Mouse (Mus musculus): Measurements from ENCODE around the gene Aldh1l2. TPM values are rescaled to one million over a fixed set of nuclear protein-coding genes. Genes with fewer than 3 reads are reported as not detected.
"Not testable (repeated sequence)": the region's sequence is repeated elsewhere in the genome, so short reads cannot be mapped to it uniquely, and the experiment has no call there.

Gene Aldh1l2
- polyA plus RNA-seq, 1 experiment from 2014 or later, result 8.6 TPM

- Histone ChIP-seq H3K4me2 (ENCODE audit: low read depth) (no peak overlapping the region), H3K4me1 (ENCODE audit: control insufficient read depth, insufficient read depth, low read length) (no peaks in the 10 kb centered on the region), H3K36me3 (ENCODE audit: control insufficient read depth, insufficient read depth, low read length) (no peaks in the 10 kb centered on the region), H3K9ac (ENCODE audit: low read length) (no peak overlapping the region), H3K9me3 (ENCODE audit: control insufficient read depth, low read length) (no peaks in the 10 kb centered on the region), H3K4me3 (ENCODE audit: low read depth, low read length) (no peak overlapping the region), H3K27ac (ENCODE audit: low read depth, low read length) (no peak overlapping the region), H3K27me3 (ENCODE audit: control insufficient read depth, insufficient read depth, low read length) (no peaks in the 10 kb centered on the region)
- 71% methylated on average over 6 of the region's 6 CpGs for WGBS
- ATAC-seq (ENCODE audit: insufficient read depth, low FRiP score, low TSS enrichment) (no peak), DNase-seq (ENCODE audit: low spot score) (no peak)
Observed at GRCm38 (mm10) chr10:83539311-83539980, 5.5 kb upstream of the Aldh1l2 start.

GRCm38 (mm10) chr10:83536436-83536835, 2.5 kb upstream of the Aldh1l2 start:
- no peak for ATAC-seq (ENCODE audit: insufficient read depth, low FRiP score, low TSS enrichment)
- Histone ChIP-seq H3K4me3 (ENCODE audit: low read depth, low read length) (no peak overlapping the region), H3K4me1 (ENCODE audit: control insufficient read depth, insufficient read depth, low read length) (no peaks in the 10 kb centered on the region), H3K27me3 (ENCODE audit: control insufficient read depth, insufficient read depth, low read length) (no peaks in the 10 kb centered on the region), H3K4me2 (ENCODE audit: low read depth) (no peak overlapping the region), H3K9me3 (ENCODE audit: control insufficient read depth, low read length) (no peaks in the 10 kb centered on the region), H3K36me3 (ENCODE audit: control insufficient read depth, insufficient read depth, low read length) (no peaks in the 10 kb centered on the region), H3K9ac (ENCODE audit: low read length) (no peak overlapping the region), H3K27ac (ENCODE audit: low read depth, low read length) (no peak overlapping the region)
- DNase-seq (ENCODE audit: low spot score), result no peak
- 6% methylated on average over 1 of the region's 1 CpGs for WGBS

- Histone ChIP-seq H3K27ac (ENCODE audit: low read depth, low read length) (no peak overlapping the region), H3K4me1 (ENCODE audit: control insufficient read depth, insufficient read depth, low read length) (no peaks in the 10 kb centered on the region), H3K9me3 (ENCODE audit: control insufficient read depth, low read length) (no peaks in the 10 kb centered on the region), H3K27me3 (ENCODE audit: control insufficient read depth, insufficient read depth, low read length) (no peaks in the 10 kb centered on the region), H3K36me3 (ENCODE audit: control insufficient read depth, insufficient read depth, low read length) (no peaks in the 10 kb centered on the region), H3K4me3 (ENCODE audit: low read depth, low read length) (peak overlapping the region; percentile 45), H3K4me2 (ENCODE audit: low read depth) (peak overlapping the region; percentile 68), H3K9ac (ENCODE audit: low read length) (peak overlapping the region; percentile 67)
- WGBS, result 6% methylated on average over 27 of the region's 27 CpGs
- DNase-seq (ENCODE audit: low spot score) (no peak), ATAC-seq (ENCODE audit: insufficient read depth, low FRiP score, low TSS enrichment) (no peak; the same call in none of the 2 replicates)
Observed at GRCm38 (mm10) chr10:83533258-83533909, 556 bp downstream of the Aldh1l2 start.

- no peak overlapping the region for H3K9ac ChIP-seq (ENCODE audit: low read length)
- H3K9me3 ChIP-seq (ENCODE audit: control insufficient read depth, low read length), result no peaks in the 10 kb centered on the region
- ATAC-seq (ENCODE audit: insufficient read depth, low FRiP score, low TSS enrichment) (no peak), DNase-seq (ENCODE audit: low spot score) (no peak)
- no peak overlapping the region for H3K4me2 ChIP-seq (ENCODE audit: low read depth)
- H3K4me1 ChIP-seq (ENCODE audit: control insufficient read depth, insufficient read depth, low read length), result no peaks in the 10 kb centered on the region
- no peaks in the 10 kb centered on the region for H3K36me3 ChIP-seq (ENCODE audit: control insufficient read depth, insufficient read depth, low read length)
- H3K27ac ChIP-seq (ENCODE audit: low read depth, low read length), result no peak overlapping the region
- H3K4me3 ChIP-seq (ENCODE audit: low read depth, low read length), result no peak overlapping the region
- H3K27me3 ChIP-seq (ENCODE audit: control insufficient read depth, insufficient read depth, low read length), result no peaks in the 10 kb centered on the region
- 89% methylated on average over 6 of the region's 6 CpGs for WGBS
Observed at GRCm38 (mm10) chr10:83530384-83530967, 3.5 kb downstream of the Aldh1l2 start.

GRCm38 (mm10) chr10:83524238-83524637, 9.7 kb downstream of the Aldh1l2 start:
- H3K4me2 ChIP-seq (ENCODE audit: low read depth); H3K4me1 ChIP-seq (ENCODE audit: control insufficient read depth, insufficient read depth, low read length); ATAC-seq (ENCODE audit: insufficient read depth, low FRiP score, low TSS enrichment); H3K9ac ChIP-seq (ENCODE audit: low read length); H3K27ac ChIP-seq (ENCODE audit: low read depth, low read length); H3K27me3 ChIP-seq (ENCODE audit: control insufficient read depth, insufficient read depth, low read length); H3K9me3 ChIP-seq (ENCODE audit: control insufficient read depth, low read length); H3K4me3 ChIP-seq (ENCODE audit: low read depth, low read length); DNase-seq (ENCODE audit: low spot score); H3K36me3 ChIP-seq (ENCODE audit: control insufficient read depth, insufficient read depth, low read length): not testable (repeated sequence)

GRCm38 (mm10) chr10:83520990-83521389, 12.9 kb downstream of the Aldh1l2 start:
- H3K9me3 ChIP-seq (ENCODE audit: control insufficient read depth, low read length), result no peaks in the 10 kb centered on the region
- no peaks in the 10 kb centered on the region for H3K27me3 ChIP-seq (ENCODE audit: control insufficient read depth, insufficient read depth, low read length)
- no peak overlapping the region for H3K27ac ChIP-seq (ENCODE audit: low read depth, low read length)
- DNase-seq (ENCODE audit: low spot score) (no peak), ATAC-seq (ENCODE audit: insufficient read depth, low FRiP score, low TSS enrichment) (no peak)
- WGBS, result 82% methylated on average over 4 of the region's 4 CpGs
- H3K4me3 ChIP-seq (ENCODE audit: low read depth, low read length), result no peak overlapping the region
- H3K36me3 ChIP-seq (ENCODE audit: control insufficient read depth, insufficient read depth, low read length), result no peaks in the 10 kb centered on the region
- no peak overlapping the region for H3K4me2 ChIP-seq (ENCODE audit: low read depth)
- H3K9ac ChIP-seq (ENCODE audit: low read length), result no peak overlapping the region
- no peaks in the 10 kb centered on the region for H3K4me1 ChIP-seq (ENCODE audit: control insufficient read depth, insufficient read depth, low read length)

- Histone ChIP-seq H3K4me1 (ENCODE audit: control insufficient read depth, insufficient read depth, low read length) (no peaks in the 10 kb centered on the region), H3K4me3 (ENCODE audit: low read depth, low read length) (no peak overlapping the region), H3K36me3 (ENCODE audit: control insufficient read depth, insufficient read depth, low read length) (no peaks in the 10 kb centered on the region), H3K9me3 (ENCODE audit: control insufficient read depth, low read length) (no peaks in the 10 kb centered on the region), H3K4me2 (ENCODE audit: low read depth) (no peak overlapping the region), H3K27ac (ENCODE audit: low read depth, low read length) (no peak overlapping the region), H3K27me3 (ENCODE audit: control insufficient read depth, insufficient read depth, low read length) (no peaks in the 10 kb centered on the region), H3K9ac (ENCODE audit: low read length) (no peak overlapping the region)
- ATAC-seq (ENCODE audit: insufficient read depth, low FRiP score, low TSS enrichment) (no peak), DNase-seq (ENCODE audit: low spot score) (no peak)
- 83% methylated on average over 8 of the region's 8 CpGs for whole genome bisulfite sequencing
Observed at GRCm38 (mm10) chr10:83513736-83514135, 20.2 kb downstream of the Aldh1l2 start.

- Histone ChIP-seq H3K4me2 (ENCODE audit: low read depth) (no peak overlapping the region), H3K4me1 (ENCODE audit: control insufficient read depth, insufficient read depth, low read length) (no peaks in the 10 kb centered on the region), H3K9ac (ENCODE audit: low read length) (no peak overlapping the region), H3K9me3 (ENCODE audit: control insufficient read depth, low read length) (no peaks in the 10 kb centered on the region), H3K27ac (ENCODE audit: low read depth, low read length) (no peak overlapping the region), H3K27me3 (ENCODE audit: control insufficient read depth, insufficient read depth, low read length) (no peaks in the 10 kb centered on the region), H3K4me3 (ENCODE audit: low read depth, low read length) (no peak overlapping the region), H3K36me3 (ENCODE audit: control insufficient read depth, insufficient read depth, low read length) (no peaks in the 10 kb centered on the region)
- 79% methylated on average over 5 of the region's 5 CpGs for WGBS
- no peak for DNase-seq (ENCODE audit: low spot score)
- ATAC-seq (ENCODE audit: insufficient read depth, low FRiP score, low TSS enrichment), result no peak
Observed at GRCm38 (mm10) chr10:83511304-83511703, 22.6 kb downstream of the Aldh1l2 start.
